Mouse (Mus musculus) left cerebral cortex, postnatal 10 days (tissue): Measurements from ENCODE around the gene Caly. TPM values are rescaled to one million over a fixed set of nuclear protein-coding genes. Genes with fewer than 3 reads are reported as not detected.

Experiments used
- DNase-seq, 2 experiments: peaks; one replicate each; pipeline ENCODE4 v3.0.0; 2021 to 2022; ENCODE audit warnings: low spot score in 2 of 2, mixed read lengths in 1 of 2; ENCODE audit errors: extremely low spot score in 1 of 2
- intact Hi-C: fragments of 180-260 bp; cut with DNase I; formaldehyde crosslinking; loops from one replicate; pipeline ENCODE4 v1.15.1; 2025
- total RNA-seq, 2 experiments: library from RNA; stranded (reverse); gene quantifications; 2 replicates each; pipeline ENCODE4 v1.2.3; 2021

Gene Caly
- total RNA-seq, result 100 to 1,000 TPM; 222 to 234 TPM

GRCm38 (mm10) chr7:140082242-140082678 lies at the start of gene Caly:
Caly (minus strand) TSS chr7:140082548.
- peak; percentile 91 to 92 for DNase-seq
- intact Hi-C loops, result loop anchor here (5.0 to 10.0 kb wide), 2 partner anchors 35 to 803 kb away; partner anchors contain the start of genes Echs1, Paox, Psmd13 and Sirt3

- no peak for DNase-seq
- intact Hi-C loops, result no loop called here
These were observed 45.6 kb upstream of the Caly start for GRCm38 (mm10) chr7:140127911-140128310.

GRCm38 (mm10) chr7:140126934-140127333 lies 44.6 kb upstream of the Caly start:
- intact Hi-C loops, result no loop called here

GRCm38 (mm10) chr7:140126022-140126350 lies 43.6 kb upstream of the Caly start:
- DNase-seq, result no peak
- intact Hi-C loops, result no loop called here

More at GRCm38 (mm10) chr7:140126934-140127333, 44.6 kb upstream of the Caly start:
- DNase-seq, result no peak

- intact Hi-C loops, result no loop called here
- DNase-seq, result peak; percentile 83 to 95
These were observed 43.1 kb upstream of the Caly start for GRCm38 (mm10) chr7:140125278-140126021.

- DNase-seq, result no peak
- intact Hi-C loops, result no loop called here
These were observed 42.0 kb upstream of the Caly start for GRCm38 (mm10) chr7:140124382-140124781.

GRCm38 (mm10) chr7:140122765-140123164 lies 40.4 kb upstream of the Caly start:
- intact Hi-C loops, result no loop called here
- no peak for DNase-seq

GRCm38 (mm10) chr7:140121338-140121910 lies 39.1 kb upstream of the Caly start:
- intact Hi-C loops, result no loop called here
- DNase-seq, result no peak

- intact Hi-C loops, result no loop called here
- no peak for DNase-seq
These were observed 38.1 kb upstream of the Caly start for GRCm38 (mm10) chr7:140120484-140120883.

- peak; percentile 72 to 93 for DNase-seq
- intact Hi-C loops, result loop anchor here (5.0 kb wide), 1 partner anchor 34 kb away; the partner anchor contains the start of gene Caly
These were observed 34.1 kb upstream of the Caly start, which contains the start of gene Echs1 for GRCm38 (mm10) chr7:140116329-140117054. Echs1 (minus strand) TSS chr7:140116476.

GRCm38 (mm10) chr7:140115583-140116328 lies 33.4 kb upstream of the Caly start, which contains the start of gene Paox:
Paox (plus strand) TSS chr7:140115799.
- intact Hi-C loops, result loop anchor here (5.0 kb wide), 1 partner anchor 33 kb away; the partner anchor contains the start of gene Caly
- DNase-seq, result peak; percentile 39 to 47

- intact Hi-C loops, result no loop called here
These were observed 29.6 kb upstream of the Caly start for GRCm38 (mm10) chr7:140111943-140112342.

GRCm38 (mm10) chr7:140104009-140104408 lies 21.7 kb upstream of the Caly start:
- DNase-seq, result no peak
- intact Hi-C loops, result no loop called here

More at GRCm38 (mm10) chr7:140111943-140112342, 29.6 kb upstream of the Caly start:
- DNase-seq, result no peak

- DNase-seq, result peak; percentile 73 to 89
These were observed 19.9 kb upstream of the Caly start, which contains the start of gene Fuom for GRCm38 (mm10) chr7:140101993-140102860. Fuom (minus strand) TSS chr7:140102441.

GRCm38 (mm10) chr7:140101498-140101897 lies 19.1 kb upstream of the Caly start:
- DNase-seq, result no peak
- intact Hi-C loops, result no loop called here

More at GRCm38 (mm10) chr7:140101993-140102860, 19.9 kb upstream of the Caly start, which contains the start of gene Fuom:
- intact Hi-C loops, result no loop called here

- intact Hi-C loops, result no loop called here
These were observed 16.1 kb upstream of the Caly start for GRCm38 (mm10) chr7:140098466-140098865.

GRCm38 (mm10) chr7:140096055-140096454 lies 13.7 kb upstream of the Caly start:
- intact Hi-C loops, result no loop called here

More at GRCm38 (mm10) chr7:140098466-140098865, 16.1 kb upstream of the Caly start:
- no peak for DNase-seq

GRCm38 (mm10) chr7:140095556-140095955 lies 13.2 kb upstream of the Caly start:
- no peak for DNase-seq
- intact Hi-C loops, result no loop called here

More at GRCm38 (mm10) chr7:140096055-140096454, 13.7 kb upstream of the Caly start:
- no peak for DNase-seq
